Mouse (Mus musculus): ENCODE measurements around the gene a. TPM values are rescaled to one million over a fixed set of nuclear protein-coding genes. Genes with fewer than 3 reads are reported as not detected.

a gene
- polyA plus RNA-seq, 1 experiment from 2014 or later = 0.41 TPM

GRCm38 (mm10) chr2:154863672-154864071 is 72.5 kb downstream of the a start:
- 90% methylated on average over 13 of the region's 13 CpGs for WGBS
- H3K27me3 ChIP-seq (ENCODE audit: control insufficient read depth, insufficient read depth, low read length) = no peaks in the 10 kb centered on the region
- peaks cover 8% of the 10 kb centered on the region; the same call in 1 of the 2 replicates for H3K36me3 ChIP-seq (ENCODE audit: control insufficient read depth, insufficient read depth, low read length)
- H3K4me2 ChIP-seq (ENCODE audit: low read depth, low read length) = no peak overlapping the region
- no peaks in the 10 kb centered on the region for H3K4me1 ChIP-seq (ENCODE audit: control insufficient read depth, insufficient read depth, low read length)
- ATAC-seq (ENCODE audit: insufficient read depth, low FRiP score) = no peak
- no peak overlapping the region for H3K4me3 ChIP-seq (replicated peaks; ENCODE audit: low read length)
- H3K9ac ChIP-seq (ENCODE audit: low read length) = no peak overlapping the region
- H3K27ac ChIP-seq (ENCODE audit: low read length) = no peak overlapping the region
- no peaks in the 10 kb centered on the region for H3K9me3 ChIP-seq (replicated peaks; ENCODE audit: control insufficient read depth, low read length)

- Histone ChIP-seq H3K4me2 (ENCODE audit: low read depth, low read length) (no peak overlapping the region), H3K9me3 (replicated peaks; ENCODE audit: control insufficient read depth, low read length) (no peaks in the 10 kb centered on the region), H3K9ac (ENCODE audit: low read length) (no peak overlapping the region), H3K4me3 (replicated peaks; ENCODE audit: low read length) (no peak overlapping the region), H3K27ac (ENCODE audit: low read length) (no peak overlapping the region), H3K27me3 (ENCODE audit: control insufficient read depth, insufficient read depth, low read length) (no peaks in the 10 kb centered on the region), H3K36me3 (ENCODE audit: control insufficient read depth, insufficient read depth, low read length) (peaks cover 21% of the 10 kb centered on the region; the same call in 1 of the 2 replicates), H3K4me1 (ENCODE audit: control insufficient read depth, insufficient read depth, low read length) (no peaks in the 10 kb centered on the region)
- no peak for ATAC-seq (ENCODE audit: insufficient read depth, low FRiP score)
- WGBS = 63% methylated on average over 3 of the region's 3 CpGs
These were observed 74.5 kb downstream of the a start for GRCm38 (mm10) chr2:154865696-154866095.

GRCm38 (mm10) chr2:154868106-154868505 is 76.9 kb downstream of the a start:
- Histone ChIP-seq H3K36me3 (ENCODE audit: control insufficient read depth, insufficient read depth, low read length) (peaks cover 21% of the 10 kb centered on the region; the same call in 1 of the 2 replicates), H3K4me1 (ENCODE audit: control insufficient read depth, insufficient read depth, low read length) (no peaks in the 10 kb centered on the region), H3K27ac (ENCODE audit: low read length) (no peak overlapping the region), H3K9me3 (replicated peaks; ENCODE audit: control insufficient read depth, low read length) (no peaks in the 10 kb centered on the region), H3K27me3 (ENCODE audit: control insufficient read depth, insufficient read depth, low read length) (no peaks in the 10 kb centered on the region), H3K4me3 (replicated peaks; ENCODE audit: low read length) (no peak overlapping the region), H3K9ac (ENCODE audit: low read length) (no peak overlapping the region), H3K4me2 (ENCODE audit: low read depth, low read length) (no peak overlapping the region)
- ATAC-seq (ENCODE audit: insufficient read depth, low FRiP score) = no peak
- WGBS = 79% methylated on average over 1 of the region's 1 CpGs

DNA sequence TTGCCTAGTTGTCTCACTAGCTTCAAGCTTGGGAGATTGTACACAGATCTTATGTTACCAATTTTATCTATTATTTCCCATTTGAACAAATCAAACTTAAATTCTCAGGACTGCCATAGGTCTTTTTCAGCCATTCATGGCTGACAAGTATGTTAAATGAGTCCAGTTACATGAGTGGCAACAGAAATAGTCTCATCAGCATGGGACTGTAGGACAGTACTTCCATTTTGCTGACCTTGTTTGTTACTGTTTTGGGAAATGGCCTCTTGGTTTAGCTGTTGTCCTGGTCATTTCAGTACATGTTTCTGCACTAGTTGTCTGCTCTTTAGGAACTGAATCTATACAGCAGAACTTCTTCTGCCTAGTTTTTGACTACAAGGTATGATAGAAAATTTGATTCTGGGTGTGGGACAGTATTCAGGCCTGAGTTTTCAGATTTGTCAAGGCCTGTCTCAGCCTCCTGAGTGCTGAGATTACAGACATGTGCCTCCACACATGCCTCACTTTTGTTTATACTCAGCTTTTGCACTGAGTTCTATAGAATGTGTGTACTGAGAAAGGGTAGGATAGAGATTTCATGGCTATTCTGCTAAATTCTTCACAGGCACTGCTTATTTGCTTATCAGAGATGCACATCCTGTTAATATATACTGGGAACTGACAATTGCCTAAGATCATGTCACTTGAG is 78.9 kb downstream of the a start:
- no peak for ATAC-seq (ENCODE audit: insufficient read depth, low FRiP score)
- Histone ChIP-seq H3K27me3 (ENCODE audit: control insufficient read depth, insufficient read depth, low read length) (no peaks in the 10 kb centered on the region), H3K36me3 (ENCODE audit: control insufficient read depth, insufficient read depth, low read length) (peaks cover 21% of the 10 kb centered on the region; the same call in 1 of the 2 replicates), H3K4me1 (ENCODE audit: control insufficient read depth, insufficient read depth, low read length) (no peaks in the 10 kb centered on the region), H3K9ac (ENCODE audit: low read length) (no peak overlapping the region), H3K4me3 (replicated peaks; ENCODE audit: low read length) (no peak overlapping the region), H3K27ac (ENCODE audit: low read length) (no peak overlapping the region), H3K9me3 (replicated peaks; ENCODE audit: control insufficient read depth, low read length) (no peaks in the 10 kb centered on the region), H3K4me2 (ENCODE audit: low read depth, low read length) (no peak overlapping the region)

DNA sequence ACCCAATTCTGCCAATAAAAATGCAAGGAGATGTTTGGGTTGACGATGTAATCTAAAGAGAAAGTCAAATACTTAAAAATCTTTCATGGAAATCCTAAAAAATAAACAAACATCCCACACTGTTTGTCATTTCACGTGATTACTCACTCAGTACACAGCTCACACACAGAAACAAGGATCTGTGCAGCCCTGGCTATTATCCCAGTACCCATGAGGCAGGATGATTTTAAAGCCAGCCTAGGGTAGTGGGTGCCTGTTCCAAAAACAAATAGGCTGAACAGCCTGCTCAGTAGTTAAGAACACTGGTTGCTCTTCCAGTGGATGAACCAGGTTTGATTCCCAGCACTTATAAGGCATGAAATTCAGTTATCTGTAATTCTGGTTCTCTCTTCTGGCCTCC is 85.4 kb downstream of the a start:
- no peaks in the 10 kb centered on the region for H3K4me1 ChIP-seq (ENCODE audit: control insufficient read depth, insufficient read depth, low read length)
- no peak overlapping the region for H3K27ac ChIP-seq (ENCODE audit: low read length)
- no peaks in the 10 kb centered on the region for H3K27me3 ChIP-seq (ENCODE audit: control insufficient read depth, insufficient read depth, low read length)
- ATAC-seq (ENCODE audit: insufficient read depth, low FRiP score) = no peak
- H3K4me3 ChIP-seq (replicated peaks; ENCODE audit: low read length) = no peak overlapping the region
- peaks cover 9% of the 10 kb centered on the region; the same call in 1 of the 2 replicates for H3K36me3 ChIP-seq (ENCODE audit: control insufficient read depth, insufficient read depth, low read length)
- H3K9me3 ChIP-seq (replicated peaks; ENCODE audit: control insufficient read depth, low read length) = no peaks in the 10 kb centered on the region
- WGBS = 78% methylated on average over 2 of the region's 2 CpGs
- H3K9ac ChIP-seq (ENCODE audit: low read length) = no peak overlapping the region
- no peak overlapping the region for H3K4me2 ChIP-seq (ENCODE audit: low read depth, low read length)

- peak overlapping the region; percentile 99 for H3K9ac ChIP-seq (ENCODE audit: low read length)
- 6% methylated on average over 2 of the region's 2 CpGs for WGBS
- peak overlapping the region; percentile 88 for H3K4me2 ChIP-seq (ENCODE audit: low read depth, low read length)
- ATAC-seq (ENCODE audit: insufficient read depth, low FRiP score) = no peak
- no peaks in the 10 kb centered on the region for H3K27me3 ChIP-seq (ENCODE audit: control insufficient read depth, insufficient read depth, low read length)
- peaks cover 8% of the 10 kb centered on the region; the same call in 1 of the 2 replicates for H3K4me1 ChIP-seq (ENCODE audit: control insufficient read depth, insufficient read depth, low read length)
- peaks cover 4% of the 10 kb centered on the region; the same call in 1 of the 2 replicates for H3K36me3 ChIP-seq (ENCODE audit: control insufficient read depth, insufficient read depth, low read length)
- H3K9me3 ChIP-seq (replicated peaks; ENCODE audit: control insufficient read depth, low read length) = no peaks in the 10 kb centered on the region
- H3K27ac ChIP-seq (ENCODE audit: low read length) = no peak overlapping the region
- H3K4me3 ChIP-seq (replicated peaks; ENCODE audit: low read length) = peak overlapping the region; percentile 99
These were observed 100.4 kb downstream of the a start for GRCm38 (mm10) chr2:154891585-154891984.

- peak within 1 kb of the TSS; percentile 99 for H3K4me3 ChIP-seq (replicated peaks; ENCODE audit: low read length)
- under 1% methylated on average over 75 of the region's 75 CpGs for WGBS
- H3K4me2 ChIP-seq (ENCODE audit: low read depth, low read length) = peak within 1 kb of the TSS; percentile 88
- H3K9me3 ChIP-seq (replicated peaks; ENCODE audit: control insufficient read depth, low read length) = no peaks in the 10 kb centered on the region
- peak; percentile 99 for ATAC-seq (ENCODE audit: insufficient read depth, low FRiP score)
- H3K36me3 ChIP-seq (ENCODE audit: control insufficient read depth, insufficient read depth, low read length) = no peaks in the 10 kb centered on the region
- peak within 1 kb of the TSS; percentile 99 for H3K9ac ChIP-seq (ENCODE audit: low read length)
- H3K27me3 ChIP-seq (ENCODE audit: control insufficient read depth, insufficient read depth, low read length) = no peaks in the 10 kb centered on the region
- H3K4me1 ChIP-seq (ENCODE audit: control insufficient read depth, insufficient read depth, low read length) = peaks cover 8% of the 10 kb centered on the region; the same call in 1 of the 2 replicates
- peak within 1 kb of the TSS; percentile 91 for H3K27ac ChIP-seq (ENCODE audit: low read length)
These were observed 101.2 kb downstream of the a start, which contains the start of gene Eif2s2 for GRCm38 (mm10) chr2:154892201-154893044. TSS of gene Eif2s2 (minus strand) at chr2:154892935.

GRCm38 (mm10) chr2:154893045-154893385 is 101.8 kb downstream of the a start:
- Histone ChIP-seq H3K36me3 (ENCODE audit: control insufficient read depth, insufficient read depth, low read length) (no peaks in the 10 kb centered on the region), H3K9me3 (replicated peaks; ENCODE audit: control insufficient read depth, low read length) (no peaks in the 10 kb centered on the region), H3K4me2 (ENCODE audit: low read depth, low read length) (peak overlapping the region; percentile 83), H3K27me3 (ENCODE audit: control insufficient read depth, insufficient read depth, low read length) (no peaks in the 10 kb centered on the region), H3K9ac (ENCODE audit: low read length) (peak overlapping the region; percentile 73), H3K4me1 (ENCODE audit: control insufficient read depth, insufficient read depth, low read length) (peaks cover 8% of the 10 kb centered on the region; the same call in 1 of the 2 replicates), H3K27ac (ENCODE audit: low read length) (peak overlapping the region; percentile 23; the same call in 1 of the 2 replicates), H3K4me3 (replicated peaks; ENCODE audit: low read length) (peak overlapping the region; percentile 99)
- ATAC-seq (ENCODE audit: insufficient read depth, low FRiP score) = peak; percentile 16; the same call in 1 of the 2 replicates
- 6% methylated on average over 12 of the region's 12 CpGs for WGBS

- Histone ChIP-seq H3K4me1 (ENCODE audit: control insufficient read depth, insufficient read depth, low read length) (peaks cover 8% of the 10 kb centered on the region; the same call in 1 of the 2 replicates), H3K27me3 (ENCODE audit: control insufficient read depth, insufficient read depth, low read length) (no peaks in the 10 kb centered on the region), H3K9me3 (replicated peaks; ENCODE audit: control insufficient read depth, low read length) (no peaks in the 10 kb centered on the region), H3K9ac (ENCODE audit: low read length) (no peak overlapping the region), H3K36me3 (ENCODE audit: control insufficient read depth, insufficient read depth, low read length) (no peaks in the 10 kb centered on the region), H3K4me3 (replicated peaks; ENCODE audit: low read length) (no peak overlapping the region), H3K27ac (ENCODE audit: low read length) (no peak overlapping the region), H3K4me2 (ENCODE audit: low read depth, low read length) (peak overlapping the region; percentile 83)
- 66% methylated on average over 4 of the region's 4 CpGs for WGBS
- ATAC-seq (ENCODE audit: insufficient read depth, low FRiP score) = no peak
These were observed 102.3 kb downstream of the a start for GRCm38 (mm10) chr2:154893548-154893947.

Data from stomach, embryonic 16.5 days (tissue).